Mouse (Mus musculus): ENCODE results near the gene Gm49388. TPM values are rescaled to one million over a fixed set of nuclear protein-coding genes. Genes with fewer than 3 reads are reported as not detected.

Gene Gm49388
- polyA plus RNA-seq, 1 experiment from 2014 or later, result not detected

DNA sequence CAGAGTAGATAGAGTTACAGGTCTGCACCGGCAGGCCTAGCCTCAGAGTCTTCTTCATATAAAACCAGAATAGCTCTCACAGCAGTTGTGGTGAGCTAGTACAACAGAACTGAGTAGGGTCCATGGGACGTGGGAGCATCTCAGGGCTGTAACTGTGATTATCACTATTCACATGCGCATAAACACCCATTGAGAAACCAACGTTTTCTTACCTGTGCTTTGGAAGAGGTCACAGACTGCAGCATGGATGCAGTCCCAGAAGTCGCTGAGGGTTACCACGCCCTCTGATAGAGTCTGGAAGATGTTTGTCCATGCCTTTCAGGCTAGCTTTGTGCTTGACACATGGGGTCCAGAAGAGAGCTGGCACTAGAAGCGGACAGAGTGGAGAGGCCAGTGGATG, 31.7 kb upstream of the Gm49388 start:
- DNase-seq (ENCODE audit: low spot score) (no peak), ATAC-seq (replicated peaks; ENCODE audit: low FRiP score, low read depth) (no peak)
- Histone ChIP-seq H3K27ac (no peak overlapping the region), H3K4me3 (replicated peaks; ENCODE audit: low read depth, low read length) (no peak overlapping the region), H3K27me3 (ENCODE audit: insufficient read depth, low read length) (no peaks in the 10 kb centered on the region), H3K9me3 (replicated peaks; ENCODE audit: low read length) (no peaks in the 10 kb centered on the region), H3K36me3 (ENCODE audit: insufficient read depth, low read length) (peaks cover 67% of the 10 kb centered on the region), H3K9ac (ENCODE audit: low read depth, low read length) (no peak overlapping the region), H3K4me1 (replicated peaks; ENCODE audit: insufficient read depth, low read length) (no peaks in the 10 kb centered on the region), H3K4me2 (ENCODE audit: low read length) (no peak overlapping the region)
- no peak for TF ChIP-seq CTCF (IDR thresholded peaks at IDR 0.05; ENCODE audit: low read depth)
- WGBS, result 84% methylated on average over 7 of the region's 7 CpGs

DNA sequence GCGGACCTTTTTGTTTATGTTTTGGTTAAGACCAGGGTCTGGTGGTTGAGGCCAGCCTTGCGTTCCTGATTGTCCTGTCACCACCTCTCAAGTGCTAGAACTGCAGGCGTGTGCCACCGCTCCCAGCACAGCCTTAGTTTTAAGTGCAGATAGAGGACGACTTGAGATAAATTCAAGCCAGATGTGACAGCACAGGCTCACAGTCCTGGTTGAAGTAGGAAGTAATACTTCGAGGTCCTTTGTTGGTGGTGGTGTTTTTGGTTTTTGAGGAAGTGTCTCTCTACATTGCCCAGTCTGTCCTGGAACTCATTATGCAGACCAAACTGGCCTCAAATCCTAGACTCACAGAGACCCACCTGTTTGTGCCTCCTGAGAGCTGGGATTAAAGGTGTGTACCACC, 25.7 kb upstream of the Gm49388 start:
- H3K27ac ChIP-seq, result no peak overlapping the region

DNA sequence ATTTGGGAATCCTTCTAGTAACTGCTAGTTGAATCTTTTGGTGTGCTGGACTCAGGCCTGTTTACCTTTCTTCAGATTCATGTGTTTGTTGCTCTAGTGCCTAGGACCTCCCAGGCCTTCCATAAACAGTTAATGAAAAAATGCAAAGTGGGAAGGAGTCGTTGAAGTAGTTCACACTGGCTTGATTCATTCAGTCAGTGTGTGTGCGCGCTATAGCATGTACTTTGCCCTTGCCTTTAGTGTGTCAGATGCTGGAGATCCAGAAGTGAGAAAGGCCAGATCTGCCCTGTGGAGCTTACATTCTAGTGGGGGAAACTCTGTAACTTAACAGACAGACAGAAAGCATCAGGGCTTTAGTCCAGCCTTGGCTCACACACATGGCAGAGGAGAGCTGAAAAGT, 24.9 kb upstream of the Gm49388 start:
- Histone ChIP-seq H3K27ac (no peak overlapping the region; the same call in 1 of the 2 replicates), H3K9me3 (replicated peaks; ENCODE audit: low read length) (no peaks in the 10 kb centered on the region), H3K4me2 (ENCODE audit: low read length) (no peak overlapping the region), H3K36me3 (ENCODE audit: insufficient read depth, low read length) (peaks cover 27% of the 10 kb centered on the region), H3K27me3 (ENCODE audit: insufficient read depth, low read length) (no peaks in the 10 kb centered on the region), H3K4me1 (replicated peaks; ENCODE audit: insufficient read depth, low read length) (no peaks in the 10 kb centered on the region), H3K9ac (ENCODE audit: low read depth, low read length) (no peak overlapping the region), H3K4me3 (replicated peaks; ENCODE audit: low read depth, low read length) (no peak overlapping the region)
- 66% methylated on average over 3 of the region's 3 CpGs for WGBS
- no peak for ATAC-seq (replicated peaks; ENCODE audit: low FRiP score, low read depth)
- no peak for TF ChIP-seq CTCF (IDR thresholded peaks at IDR 0.05; ENCODE audit: low read depth)
- no peak for DNase-seq (ENCODE audit: low spot score)

More for the DNA sequence above, 25.7 kb upstream of the Gm49388 start:
- Histone ChIP-seq H3K36me3 (ENCODE audit: insufficient read depth, low read length) (peaks cover 25% of the 10 kb centered on the region), H3K4me2 (ENCODE audit: low read length) (no peak overlapping the region), H3K9ac (ENCODE audit: low read depth, low read length) (0 out of 2 replicates have a peak overlapping the region, but pooled peaks have one; percentile 18), H3K9me3 (replicated peaks; ENCODE audit: low read length) (no peaks in the 10 kb centered on the region), H3K4me1 (replicated peaks; ENCODE audit: insufficient read depth, low read length) (no peaks in the 10 kb centered on the region), H3K4me3 (replicated peaks; ENCODE audit: low read depth, low read length) (no peak overlapping the region), H3K27me3 (ENCODE audit: insufficient read depth, low read length) (no peaks in the 10 kb centered on the region)
- DNase-seq (ENCODE audit: low spot score), result no peak
- 53% methylated on average over 6 of the region's 6 CpGs for WGBS
- TF ChIP-seq CTCF (IDR thresholded peaks at IDR 0.05; ENCODE audit: low read depth), result no peak
- ATAC-seq (replicated peaks; ENCODE audit: low FRiP score, low read depth), result no peak

DNA sequence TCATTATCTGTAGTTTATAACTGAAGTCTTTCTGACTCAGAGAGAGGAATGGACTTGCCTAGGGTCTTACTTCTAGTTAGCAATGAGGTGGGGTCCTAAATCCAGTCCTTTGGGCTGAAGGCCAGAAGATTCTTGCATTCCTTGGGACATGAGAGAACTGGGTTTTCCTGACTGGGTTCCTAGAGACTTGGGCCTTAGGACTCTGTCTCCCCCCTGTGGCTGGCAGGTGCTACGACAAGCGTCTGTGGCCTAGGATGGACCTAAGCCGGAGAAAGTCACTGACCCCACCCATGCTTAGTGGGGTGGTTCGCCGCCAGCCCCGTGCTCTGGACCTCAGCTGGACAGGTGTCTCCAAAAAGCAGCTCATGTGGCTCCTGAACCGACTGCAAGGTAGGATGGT, 24.4 kb upstream of the Gm49388 start:
- Histone ChIP-seq H3K4me3 (replicated peaks; ENCODE audit: low read depth, low read length) (no peak overlapping the region), H3K36me3 (ENCODE audit: insufficient read depth, low read length) (peaks cover 27% of the 10 kb centered on the region), H3K27ac (no peak overlapping the region; the same call in 1 of the 2 replicates), H3K4me1 (replicated peaks; ENCODE audit: insufficient read depth, low read length) (no peaks in the 10 kb centered on the region), H3K9ac (ENCODE audit: low read depth, low read length) (peak overlapping the region; percentile 1; the same call in 1 of the 2 replicates), H3K4me2 (ENCODE audit: low read length) (no peak overlapping the region), H3K9me3 (replicated peaks; ENCODE audit: low read length) (no peaks in the 10 kb centered on the region), H3K27me3 (ENCODE audit: insufficient read depth, low read length) (no peaks in the 10 kb centered on the region)
- ATAC-seq (replicated peaks; ENCODE audit: low FRiP score, low read depth), result peak; percentile 61
- peak; percentile 90 for DNase-seq (ENCODE audit: low spot score)
- WGBS, result 28% methylated on average over 7 of the region's 7 CpGs
- peak; percentile 97 for TF ChIP-seq CTCF (IDR thresholded peaks at IDR 0.05; ENCODE audit: low read depth)

DNA sequence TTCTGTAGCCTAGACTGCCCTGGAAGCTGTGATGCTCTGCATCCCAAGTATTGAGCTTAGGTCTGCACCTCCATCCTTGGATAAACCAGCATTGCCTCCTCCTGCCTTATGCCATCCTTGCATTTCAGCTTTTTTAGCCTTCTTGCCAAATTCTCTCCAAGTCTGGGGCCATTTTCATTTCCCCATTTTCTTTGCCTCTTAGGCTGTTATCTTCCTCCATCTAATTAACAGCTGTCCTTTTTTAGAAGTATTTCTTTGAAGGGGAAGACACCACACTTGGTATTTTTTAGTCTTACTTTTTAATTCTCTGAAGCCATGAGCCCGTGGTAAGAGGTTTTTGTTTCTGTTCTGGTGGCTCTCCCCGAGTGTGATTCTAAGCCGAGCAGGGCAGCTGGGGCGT, 21.8 kb upstream of the Gm49388 start:
- no peaks in the 10 kb centered on the region for H3K4me1 ChIP-seq (replicated peaks; ENCODE audit: insufficient read depth, low read length)
- no peaks in the 10 kb centered on the region for H3K27me3 ChIP-seq (ENCODE audit: insufficient read depth, low read length)
- peaks cover 23% of the 10 kb centered on the region for H3K36me3 ChIP-seq (ENCODE audit: insufficient read depth, low read length)
- no peaks in the 10 kb centered on the region for H3K9me3 ChIP-seq (replicated peaks; ENCODE audit: low read length)
- no peak overlapping the region for H3K9ac ChIP-seq (ENCODE audit: low read depth, low read length)
- ATAC-seq (replicated peaks; ENCODE audit: low FRiP score, low read depth), result no peak
- no peak for DNase-seq (ENCODE audit: low spot score)
- 89% methylated on average over 4 of the region's 4 CpGs for WGBS
- no peak overlapping the region for H3K27ac ChIP-seq
- no peak overlapping the region for H3K4me3 ChIP-seq (replicated peaks; ENCODE audit: low read depth, low read length)
- no peak overlapping the region for H3K4me2 ChIP-seq (ENCODE audit: low read length)
- no peak for TF ChIP-seq CTCF (IDR thresholded peaks at IDR 0.05; ENCODE audit: low read depth)

DNA sequence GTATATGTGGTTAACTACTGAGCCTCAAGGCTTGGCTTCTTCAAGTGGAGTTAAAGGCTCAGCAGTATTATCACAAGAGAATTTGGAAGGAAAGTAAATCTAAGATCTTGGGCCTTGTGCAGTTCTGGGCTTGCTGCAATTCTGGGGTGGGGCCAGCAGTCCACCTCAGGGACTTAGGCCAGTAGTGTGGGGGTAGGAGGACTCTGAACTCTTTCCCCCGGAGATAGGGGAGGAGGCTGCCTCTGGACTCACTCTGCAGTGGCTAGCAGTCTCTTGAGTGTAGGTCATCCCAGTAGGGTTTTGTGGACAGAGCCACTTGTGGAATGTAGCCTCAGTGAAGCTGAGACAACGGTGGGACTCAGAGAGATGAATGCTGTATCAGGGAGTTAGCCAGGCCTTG, 19.7 kb upstream of the Gm49388 start:
- ATAC-seq (replicated peaks; ENCODE audit: low FRiP score, low read depth) (no peak), DNase-seq (ENCODE audit: low spot score) (no peak)
- Histone ChIP-seq H3K4me1 (replicated peaks; ENCODE audit: insufficient read depth, low read length) (peaks cover 4% of the 10 kb centered on the region; the same call in 1 of the 2 replicates), H3K27ac (no peak overlapping the region), H3K4me2 (ENCODE audit: low read length) (no peak overlapping the region), H3K9me3 (replicated peaks; ENCODE audit: low read length) (no peaks in the 10 kb centered on the region), H3K9ac (ENCODE audit: low read depth, low read length) (no peak overlapping the region), H3K36me3 (ENCODE audit: insufficient read depth, low read length) (peaks cover 23% of the 10 kb centered on the region), H3K27me3 (ENCODE audit: insufficient read depth, low read length) (no peaks in the 10 kb centered on the region), H3K4me3 (replicated peaks; ENCODE audit: low read depth, low read length) (no peak overlapping the region)
- WGBS, result 75% methylated on average over 2 of the region's 2 CpGs
- TF ChIP-seq CTCF (IDR thresholded peaks at IDR 0.05; ENCODE audit: low read depth), result no peak

Data from kidney, postnatal 0 days (tissue).